Mouse (Mus musculus): ENCODE measurements around the gene Ssbp3. TPM values are rescaled to one million over a fixed set of nuclear protein-coding genes. Genes with fewer than 3 reads are reported as not detected.

Ssbp3 gene
- polyA plus RNA-seq, 1 experiment from 2014 or later: 214 TPM

GRCm38 (mm10) chr4:106939223-106939918 lies 28.9 kb downstream of the Ssbp3 start:
- no peaks in the 10 kb centered on the region for H3K9me3 ChIP-seq
- peaks cover 9% of the 10 kb centered on the region; the same call in 1 of the 2 replicates for H3K36me3 ChIP-seq (replicated peaks)
- no peaks in the 10 kb centered on the region for H3K27me3 ChIP-seq
- peak overlapping the region; percentile 94 for H3K27ac ChIP-seq
- H3K4me2 ChIP-seq: peak overlapping the region; percentile 41
- 4% methylated on average over 6 of the region's 6 CpGs for WGBS
- H3K9ac ChIP-seq: peak overlapping the region; percentile 51
- peak; percentile 85 for ATAC-seq (ENCODE audit: low FRiP score)
- H3K4me3 ChIP-seq (replicated peaks): no peak overlapping the region
- peaks cover 100% of the 10 kb centered on the region for H3K4me1 ChIP-seq

GRCm38 (mm10) chr4:106939919-106940227 lies 29.4 kb downstream of the Ssbp3 start:
- H3K4me3 ChIP-seq (replicated peaks): no peak overlapping the region
- WGBS: 44% methylated on average over 4 of the region's 4 CpGs
- 0 out of 2 replicates have a peak, but pooled peaks have one; percentile 6 for ATAC-seq (ENCODE audit: low FRiP score)
- peak overlapping the region; percentile 94 for H3K27ac ChIP-seq
- H3K4me2 ChIP-seq: peak overlapping the region; percentile 41
- H3K27me3 ChIP-seq: no peaks in the 10 kb centered on the region
- H3K9me3 ChIP-seq: no peaks in the 10 kb centered on the region
- H3K9ac ChIP-seq: peak overlapping the region; percentile 51
- H3K36me3 ChIP-seq (replicated peaks): peaks cover 9% of the 10 kb centered on the region
- peaks cover 100% of the 10 kb centered on the region for H3K4me1 ChIP-seq

GRCm38 (mm10) chr4:106940945-106941344 lies 30.4 kb downstream of the Ssbp3 start:
- peak overlapping the region; percentile 76 for H3K27ac ChIP-seq

GRCm38 (mm10) chr4:106941475-106941874 lies 31.0 kb downstream of the Ssbp3 start:
- H3K9me3 ChIP-seq: no peaks in the 10 kb centered on the region
- peaks cover 99% of the 10 kb centered on the region for H3K4me1 ChIP-seq
- no peak for ATAC-seq (ENCODE audit: low FRiP score)
- H3K4me3 ChIP-seq (replicated peaks): no peak overlapping the region
- no peaks in the 10 kb centered on the region for H3K27me3 ChIP-seq
- peak overlapping the region; percentile 21; the same call in 1 of the 2 replicates for H3K4me2 ChIP-seq
- peaks cover 5% of the 10 kb centered on the region for H3K36me3 ChIP-seq (replicated peaks)
- H3K27ac ChIP-seq: peak overlapping the region; percentile 76
- peak overlapping the region; percentile 33; the same call in 1 of the 2 replicates for H3K9ac ChIP-seq

More at GRCm38 (mm10) chr4:106940945-106941344, 30.4 kb downstream of the Ssbp3 start:
- peak overlapping the region; percentile 33; the same call in 1 of the 2 replicates for H3K9ac ChIP-seq
- no peak for ATAC-seq (ENCODE audit: low FRiP score)
- peaks cover 5% of the 10 kb centered on the region for H3K36me3 ChIP-seq (replicated peaks)
- H3K27me3 ChIP-seq: no peaks in the 10 kb centered on the region
- H3K4me3 ChIP-seq (replicated peaks): no peak overlapping the region
- peaks cover 100% of the 10 kb centered on the region for H3K4me1 ChIP-seq
- WGBS: 51% methylated on average over 6 of the region's 6 CpGs
- no peaks in the 10 kb centered on the region for H3K9me3 ChIP-seq
- H3K4me2 ChIP-seq: peak overlapping the region; percentile 21; the same call in 1 of the 2 replicates

GRCm38 (mm10) chr4:106942491-106942890 lies 32.0 kb downstream of the Ssbp3 start:
- no peaks in the 10 kb centered on the region for H3K9me3 ChIP-seq
- no peak overlapping the region for H3K4me3 ChIP-seq (replicated peaks)
- H3K27me3 ChIP-seq: no peaks in the 10 kb centered on the region
- H3K27ac ChIP-seq: peak overlapping the region; percentile 19; the same call in 1 of the 2 replicates
- H3K36me3 ChIP-seq (replicated peaks): peaks cover 5% of the 10 kb centered on the region
- peaks cover 99% of the 10 kb centered on the region for H3K4me1 ChIP-seq
- ATAC-seq (ENCODE audit: low FRiP score): no peak
- no peak overlapping the region for H3K9ac ChIP-seq
- 89% methylated on average over 4 of the region's 4 CpGs for WGBS
- H3K4me2 ChIP-seq: no peak overlapping the region

GRCm38 (mm10) chr4:106943627-106944026 lies 33.1 kb downstream of the Ssbp3 start:
- no peak overlapping the region for H3K4me3 ChIP-seq (replicated peaks)
- no peak overlapping the region for H3K27ac ChIP-seq
- H3K27me3 ChIP-seq: no peaks in the 10 kb centered on the region
- 82% methylated on average over 2 of the region's 2 CpGs for WGBS
- no peak overlapping the region for H3K9ac ChIP-seq
- peaks cover 5% of the 10 kb centered on the region for H3K36me3 ChIP-seq (replicated peaks)
- H3K4me1 ChIP-seq: peaks cover 99% of the 10 kb centered on the region
- no peak overlapping the region for H3K4me2 ChIP-seq
- no peaks in the 10 kb centered on the region for H3K9me3 ChIP-seq
- ATAC-seq (ENCODE audit: low FRiP score): no peak

GRCm38 (mm10) chr4:106944898-106945297 lies 34.4 kb downstream of the Ssbp3 start:
- no peaks in the 10 kb centered on the region for H3K9me3 ChIP-seq
- H3K27me3 ChIP-seq: no peaks in the 10 kb centered on the region
- H3K27ac ChIP-seq: no peak overlapping the region
- H3K4me2 ChIP-seq: no peak overlapping the region
- H3K36me3 ChIP-seq (replicated peaks): peaks cover 5% of the 10 kb centered on the region
- WGBS: 77% methylated on average over 3 of the region's 3 CpGs
- H3K4me1 ChIP-seq: peaks cover 99% of the 10 kb centered on the region
- no peak for ATAC-seq (ENCODE audit: low FRiP score)
- H3K4me3 ChIP-seq (replicated peaks): no peak overlapping the region
- H3K9ac ChIP-seq: no peak overlapping the region

GRCm38 (mm10) chr4:106947741-106948140 lies 37.2 kb downstream of the Ssbp3 start:
- no peak overlapping the region for H3K4me2 ChIP-seq
- peaks cover 95% of the 10 kb centered on the region for H3K4me1 ChIP-seq
- ATAC-seq (ENCODE audit: low FRiP score): no peak
- no peaks in the 10 kb centered on the region for H3K27me3 ChIP-seq
- H3K9ac ChIP-seq: no peak overlapping the region
- no peaks in the 10 kb centered on the region for H3K9me3 ChIP-seq
- 84% methylated on average over 3 of the region's 3 CpGs for WGBS
- no peaks in the 10 kb centered on the region; the same call in 1 of the 2 replicates for H3K36me3 ChIP-seq (replicated peaks)
- H3K27ac ChIP-seq: no peak overlapping the region
- H3K4me3 ChIP-seq (replicated peaks): no peak overlapping the region

- Histone ChIP-seq H3K27me3 (no peaks in the 10 kb centered on the region), H3K4me1 (peaks cover 95% of the 10 kb centered on the region), H3K4me2 (no peak overlapping the region), H3K4me3 (replicated peaks) (no peak overlapping the region), H3K36me3 (replicated peaks) (no peaks in the 10 kb centered on the region; the same call in 1 of the 2 replicates), H3K27ac (0 out of 2 replicates have a peak overlapping the region, but pooled peaks have one; percentile 4), H3K9me3 (no peaks in the 10 kb centered on the region), H3K9ac (no peak overlapping the region)
- WGBS: 66% methylated on average over 7 of the region's 7 CpGs
- no peak for ATAC-seq (ENCODE audit: low FRiP score)
These were observed 38.0 kb downstream of the Ssbp3 start for GRCm38 (mm10) chr4:106948546-106948945.

GRCm38 (mm10) chr4:106949200-106949599 lies 38.7 kb downstream of the Ssbp3 start:
- no peak overlapping the region for H3K4me3 ChIP-seq (replicated peaks)
- no peaks in the 10 kb centered on the region; the same call in 1 of the 2 replicates for H3K36me3 ChIP-seq (replicated peaks)
- H3K9me3 ChIP-seq: no peaks in the 10 kb centered on the region
- no peak for ATAC-seq (ENCODE audit: low FRiP score)
- peaks cover 95% of the 10 kb centered on the region for H3K4me1 ChIP-seq
- WGBS: 44% methylated on average over 6 of the region's 6 CpGs
- peak overlapping the region; percentile 19; the same call in 1 of the 2 replicates for H3K27ac ChIP-seq
- H3K27me3 ChIP-seq: no peaks in the 10 kb centered on the region
- H3K9ac ChIP-seq: no peak overlapping the region
- H3K4me2 ChIP-seq: no peak overlapping the region

GRCm38 (mm10) chr4:106950801-106951200 lies 40.3 kb downstream of the Ssbp3 start:
- Histone ChIP-seq H3K36me3 (replicated peaks) (no peaks in the 10 kb centered on the region), H3K9ac (0 out of 2 replicates have a peak overlapping the region, but pooled peaks have one; percentile 21), H3K27ac (no peak overlapping the region), H3K4me2 (no peak overlapping the region), H3K4me3 (replicated peaks) (no peak overlapping the region), H3K9me3 (no peaks in the 10 kb centered on the region), H3K4me1 (peaks cover 95% of the 10 kb centered on the region), H3K27me3 (no peaks in the 10 kb centered on the region)
- no peak for ATAC-seq (ENCODE audit: low FRiP score)
- WGBS: 77% methylated on average over 4 of the region's 4 CpGs

GRCm38 (mm10) chr4:106951455-106951854 lies 41.0 kb downstream of the Ssbp3 start:
- no peak overlapping the region for H3K27ac ChIP-seq
- H3K4me2 ChIP-seq: no peak overlapping the region
- ATAC-seq (ENCODE audit: low FRiP score): no peak
- no peak overlapping the region for H3K9ac ChIP-seq
- no peaks in the 10 kb centered on the region for H3K27me3 ChIP-seq
- H3K9me3 ChIP-seq: no peaks in the 10 kb centered on the region
- WGBS: 70% methylated on average over 4 of the region's 4 CpGs
- H3K36me3 ChIP-seq (replicated peaks): no peaks in the 10 kb centered on the region
- H3K4me1 ChIP-seq: peaks cover 95% of the 10 kb centered on the region
- no peak overlapping the region for H3K4me3 ChIP-seq (replicated peaks)

GRCm38 (mm10) chr4:106953221-106953620 lies 42.7 kb downstream of the Ssbp3 start:
- H3K9me3 ChIP-seq: no peaks in the 10 kb centered on the region
- H3K27ac ChIP-seq: 0 out of 2 replicates have a peak overlapping the region, but pooled peaks have one; percentile 50
- peaks cover 93% of the 10 kb centered on the region for H3K4me1 ChIP-seq

More at GRCm38 (mm10) chr4:106953221-106953620, 42.7 kb downstream of the Ssbp3 start:
- ATAC-seq (ENCODE audit: low FRiP score): no peak
- Histone ChIP-seq H3K36me3 (replicated peaks) (no peaks in the 10 kb centered on the region), H3K4me3 (replicated peaks) (no peak overlapping the region), H3K4me2 (no peak overlapping the region), H3K27me3 (no peaks in the 10 kb centered on the region), H3K9ac (no peak overlapping the region)
